7 mouse cellular contexts compared by ENCODE assay signal in genomic region chrX:36327491-36328255, GRCm38 (mm10). TPM values are rescaled to one million over a fixed set of nuclear protein-coding genes. Genes with fewer than 3 reads are reported as not detected.
DNase-seq lines count a peak whose midpoint lies in the region; ATAC-seq and TF ChIP-seq lines count a peak whose summit lies in the region.

No protein-coding gene starts in this region.

- peak overlapping the region; percentile 84 for H3K4me2 ChIP-seq in intestine, embryonic 15.5 days (replicated peaks)
- peak overlapping the region; percentile 79 for H3K4me2 ChIP-seq in limb, embryonic 15.5 days
- peak overlapping the region; percentile 75 for H3K4me2 ChIP-seq in midbrain, embryonic 12.5 days (replicated peaks)

- TF ChIP-seq CTCF in cerebellum, adult 2 months (IDR thresholded peaks at IDR 0.05; ENCODE audit: borderline replicate concordance, insufficient read depth, low read depth, low read length), result no peak
- no peak for TF ChIP-seq CTCF in testis, adult 2 months (IDR thresholded peaks at IDR 0.05; ENCODE audit: control insufficient read depth, insufficient read depth, insufficient replicate concordance, low read depth, low read length)

- 3% methylated on average over 16 of the region's 20 CpGs for WGBS in cerebellum, adult 2 months
- 22% methylated on average over 19 of the region's 20 CpGs for WGBS in intestine, embryonic 15.5 days
- WGBS in limb, embryonic 15.5 days, result 17% methylated on average over 20 of the region's 20 CpGs
- WGBS in midbrain, embryonic 12.5 days, result 20% methylated on average over 20 of the region's 20 CpGs

- no peaks in the 10 kb centered on the region for H3K36me3 ChIP-seq in intestine, embryonic 15.5 days
- no peaks in the 10 kb centered on the region for H3K36me3 ChIP-seq in limb, embryonic 15.5 days
- no peaks in the 10 kb centered on the region for H3K36me3 ChIP-seq in midbrain, embryonic 12.5 days
- H3K36me3 ChIP-seq in testis, adult 2 months (ENCODE audit: control insufficient read depth, insufficient read depth, low read length), result no peaks in the 10 kb centered on the region

- peak; percentile 17 for DNase-seq in adrenal gland, adult 8-10 months
- peak; percentile 27 to 57 for DNase-seq in cerebellum, adult 2 months
- DNase-seq in frontal cortex, postnatal 25 days (ENCODE audit: low spot score in 2 of 2), result peak; percentile 4 to 21

- H3K9me3 ChIP-seq in intestine, embryonic 15.5 days, result no peaks in the 10 kb centered on the region
- no peaks in the 10 kb centered on the region for H3K9me3 ChIP-seq in limb, embryonic 15.5 days
- no peaks in the 10 kb centered on the region for H3K9me3 ChIP-seq in midbrain, embryonic 12.5 days

- no peak overlapping the region for H3K9ac ChIP-seq in intestine, embryonic 15.5 days
- no peak overlapping the region for H3K9ac ChIP-seq in limb, embryonic 15.5 days
- H3K9ac ChIP-seq in midbrain, embryonic 12.5 days (replicated peaks), result no peak overlapping the region

- no peak for TF ChIP-seq POLR2A in cerebellum, adult 2 months (IDR thresholded peaks at IDR 0.05; ENCODE audit: borderline replicate concordance, insufficient read depth, low read length)
- no peak for TF ChIP-seq POLR2A in testis, adult 2 months (IDR thresholded peaks at IDR 0.05; ENCODE audit: control insufficient read depth, low read depth, low read length)

- no peaks in the 10 kb centered on the region for H3K27me3 ChIP-seq in cerebellum, adult 2 months (ENCODE audit: control insufficient read depth, insufficient read depth, low read length)
- peaks cover 6% of the 10 kb centered on the region; the same call in 1 of the 2 replicates for H3K27me3 ChIP-seq in intestine, embryonic 15.5 days (replicated peaks)
- peaks cover 41% of the 10 kb centered on the region for H3K27me3 ChIP-seq in limb, embryonic 15.5 days
- H3K27me3 ChIP-seq in midbrain, embryonic 12.5 days, result peaks cover 22% of the 10 kb centered on the region
- H3K27me3 ChIP-seq in testis, adult 2 months (ENCODE audit: control insufficient read depth, insufficient read depth, low read length), result no peaks in the 10 kb centered on the region

- H3K4me3 ChIP-seq in cerebellum, adult 2 months (replicated peaks; ENCODE audit: insufficient read depth, low read depth, low read length), result peak overlapping the region; percentile 53
- peak overlapping the region; percentile 44 for H3K4me3 ChIP-seq in intestine, embryonic 15.5 days (replicated peaks)
- peak overlapping the region; percentile 44 for H3K4me3 ChIP-seq in limb, embryonic 15.5 days
- peak overlapping the region; percentile 49 for H3K4me3 ChIP-seq in midbrain, embryonic 12.5 days
- peak overlapping the region; percentile 86 for H3K4me3 ChIP-seq in testis, adult 2 months (ENCODE audit: control insufficient read depth, low read depth, low read length)

- H3K4me1 ChIP-seq in cerebellum, adult 2 months (ENCODE audit: control insufficient read depth, insufficient read depth, low read length), result 0 out of 2 replicates have a peak, but pooled peaks cover 4% of the 10 kb centered on the region
- H3K4me1 ChIP-seq in intestine, embryonic 15.5 days (replicated peaks), result no peaks in the 10 kb centered on the region
- H3K4me1 ChIP-seq in limb, embryonic 15.5 days, result peaks cover 8% of the 10 kb centered on the region
- no peaks in the 10 kb centered on the region for H3K4me1 ChIP-seq in midbrain, embryonic 12.5 days
- H3K4me1 ChIP-seq in testis, adult 2 months (ENCODE audit: control insufficient read depth, insufficient read depth, low read length), result peaks cover 11% of the 10 kb centered on the region

- 0 out of 2 replicates have a peak overlapping the region, but pooled peaks have one; percentile 24 for H3K27ac ChIP-seq in cerebellum, adult 2 months (ENCODE audit: insufficient read depth, low read length)
- H3K27ac ChIP-seq in intestine, embryonic 15.5 days, result no peak overlapping the region
- H3K27ac ChIP-seq in limb, embryonic 15.5 days, result no peak overlapping the region
- no peak overlapping the region for H3K27ac ChIP-seq in midbrain, embryonic 12.5 days (replicated peaks)
- H3K27ac ChIP-seq in testis, adult 2 months (ENCODE audit: control insufficient read depth, insufficient read depth, low read depth, low read length), result peak overlapping the region; percentile 90

- no peak for ATAC-seq in intestine, embryonic 15.5 days
- no peak for ATAC-seq in limb, embryonic 15.5 days (ENCODE audit: insufficient number of reproducible peaks, low FRiP score, low TSS enrichment, low read depth)
- peak; percentile 14; the same call in 1 of the 2 replicates for ATAC-seq in midbrain, embryonic 12.5 days (ENCODE audit: low FRiP score, low read depth)

RNA-seq across cellular contexts. Expression of gene Lonrf3, which starts 0.5 kb away (rescaled TPM):
- total RNA-seq in adrenal gland, adult 8-10 months (2022), result 1 to 10 TPM; 3.7 to 4.9 (median 4.0) TPM
- polyA plus RNA-seq in cerebellum, adult 2 months (2012; rRNA removed), result 5.6 and 5.8 TPM in 2 replicates
- polyA plus RNA-seq in intestine, embryonic 15.5 days (2015; fragmentation: Nextera tagmentation; extraction: Ambion mirVana), result 0.65 and 1.00 TPM in 2 replicates
- 0.43 and 0.64 TPM in 2 replicates for polyA plus RNA-seq in limb, embryonic 15.5 days (2015; fragmentation: Nextera tagmentation; extraction: Ambion mirVana)
- 1.3 and 2.0 TPM in 2 replicates for polyA plus RNA-seq in midbrain, embryonic 12.5 days (2016; fragmentation: Nextera tagmentation; extraction: Ambion mirVana)
- 7.7 and 10.4 TPM in 2 replicates for polyA plus RNA-seq in testis, adult 2 months (2012; rRNA removed)

Comparison
In these comparisons a context has a peak if more than half of its experiments do, and no peak if none do; other contexts are left out.
1. H3K27ac ChIP-seq: peak in cerebellum, adult 2 months (single experiment) and testis, adult 2 months (single experiment); none in intestine, embryonic 15.5 days (single experiment), limb, embryonic 15.5 days (single experiment) and midbrain, embryonic 12.5 days (single experiment).
2. Peak in every context shown above with its lines, with median percentiles within 50 percentile points of each other: DNase-seq, H3K4me3 ChIP-seq and H3K4me2 ChIP-seq.